Mouse (Mus musculus) testis, adult 2 months (tissue): ENCODE measurements around the gene Srl.

Experiments used
- CTCF ChIP-seq: fragments of 200-500 bp; IDR thresholded peaks from 2 replicates; pipeline ENCODE4 v1.5.1; 2012; ENCODE audit warnings: low read depth, mild to moderate bottlenecking, inconsistent platforms, low read length, moderate library complexity; ENCODE audit not compliant: control insufficient read depth, insufficient read depth, insufficient replicate concordance
- POLR2A ChIP-seq: fragments of 200-500 bp; IDR thresholded peaks from 2 replicates; pipeline ENCODE4 v1.6.1; 2012; ENCODE audit warnings: low read depth, mild to moderate bottlenecking, inconsistent platforms, low read length, moderate library complexity; ENCODE audit not compliant: control insufficient read depth

DNA sequence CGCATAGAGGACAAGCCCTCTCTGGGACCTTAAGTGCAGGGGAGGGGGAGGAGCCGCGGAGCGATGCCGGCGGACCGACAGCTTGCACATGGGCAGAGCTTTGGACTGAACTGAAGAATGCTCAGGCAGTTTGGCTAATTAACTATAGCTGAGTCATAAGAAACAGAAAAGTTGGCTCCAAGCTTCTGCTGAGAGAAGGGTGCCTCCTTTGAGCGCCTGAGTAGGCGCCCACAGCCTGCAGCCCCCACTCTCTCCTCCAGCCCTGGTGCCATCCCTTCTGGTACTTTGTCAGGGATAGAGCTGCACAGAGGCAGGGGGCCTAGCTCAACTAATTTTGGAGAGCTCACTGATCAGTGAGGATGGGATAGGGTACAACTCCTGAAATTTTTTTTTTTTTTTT lies 93.4 kb downstream of the Srl start:
- TF ChIP-seq CTCF = no peak
- no peak for TF ChIP-seq POLR2A
